Mouse (Mus musculus): ENCODE data around the gene Tmem52.

GRCm38 (mm10) chr4:155433993-155434392 is 34.9 kb upstream of the Tmem52 start:
- no peak for TF ChIP-seq CTCF (conservative IDR thresholded peaks at IDR 0.05; ENCODE audit: low read length)
- TF ChIP-seq POU5F1 (IDR thresholded peaks at IDR 0.05; ENCODE audit: borderline replicate concordance, low read length): no peak
- no peak for TF ChIP-seq NANOG (IDR thresholded peaks at IDR 0.05; ENCODE audit: borderline replicate concordance, low read length)

Measured in E14TG2a.4 (cell line).